Mouse (Mus musculus) heart, postnatal 0 days (tissue): ENCODE data around the gene Ccm2l. TPM values are rescaled to one million over a fixed set of nuclear protein-coding genes. Genes with fewer than 3 reads are reported as not detected.
A peak's percentile ranks its signal among the peaks of the same experiment; 100 is the strongest.

ENCODE experiments used
- ATAC-seq: fragments of 200-750 bp; cut with Nextera tagmentation; 2 replicates; pipeline ENCODE4 v1.8.0; 2017; ENCODE audit warnings: low read depth, moderate number of reproducible peaks, moderate library complexity; ENCODE audit not compliant: insufficient read depth
- DNase-seq: peaks from one replicate; pipeline ENCODE4 v3.0.0-alpha.2; 2016; ENCODE audit warnings: low spot score
- H3K27ac ChIP-seq: fragments of 300-500 bp; sonication (generic); 2 replicates; pipeline ENCODE4 v1.5.1; 2014; ENCODE audit warnings: low read depth, mild to moderate bottlenecking
- H3K27me3 ChIP-seq: fragments of 300-500 bp; sonication (generic); 2 replicates; pipeline ENCODE4 v1.6.1; 2014; ENCODE audit warnings: low read length, mixed read lengths; ENCODE audit not compliant: control insufficient read depth, insufficient read depth
- H3K36me3 ChIP-seq: fragments of 300-500 bp; sonication (generic); replicated peaks from 2 replicates; pipeline ENCODE4 v1.6.1; 2014; ENCODE audit warnings: low read length, mixed read lengths; ENCODE audit not compliant: control insufficient read depth, insufficient read depth
- H3K4me1 ChIP-seq: fragments of 300-500 bp; sonication (generic); 2 replicates; pipeline ENCODE4 v1.6.1; 2014; ENCODE audit warnings: antibody characterized with exemption; ENCODE audit not compliant: control insufficient read depth, insufficient read depth
- H3K4me2 ChIP-seq: fragments of 300-500 bp; sonication (generic); 2 replicates; pipeline ENCODE4 v1.6.1; 2014; ENCODE audit warnings: low read depth, mild to moderate bottlenecking, low read length, moderate library complexity
- H3K4me3 ChIP-seq: fragments of 300-500 bp; sonication (generic); 2 replicates; pipeline ENCODE4 v1.5.1; 2014; ENCODE audit warnings: low read depth, low read length
- H3K9ac ChIP-seq: fragments of 300-500 bp; sonication (generic); replicated peaks from 2 replicates; pipeline ENCODE4 v1.6.1; 2014; ENCODE audit warnings: low read depth, low read length, mixed read lengths
- H3K9me3 ChIP-seq: fragments of 300-500 bp; sonication (generic); replicated peaks from 2 replicates; pipeline ENCODE4 v1.6.1; 2016; ENCODE audit warnings: low read length; ENCODE audit not compliant: control insufficient read depth
- CTCF ChIP-seq: IDR thresholded peaks from 2 replicates; pipeline ENCODE4 v1.5.1; 2016; ENCODE audit warnings: antibody characterized with exemption, control low read depth, low read depth
- EP300 ChIP-seq: IDR thresholded peaks from 2 replicates; pipeline ENCODE4 v1.6.1; 2016; ENCODE audit warnings: antibody characterized with exemption, low read depth
- WGBS: fragments of 180-500 bp; shearing (Covaris S2); extraction: QIAGEN DNeasy Blood & Tissue Kit; methylation state at CpG from one replicate; pipeline ENCODE4 v1.1.7; 2014; 5-methylcytosine and 5-hydroxymethylcytosine counted together
- polyA plus RNA-seq: library from polyadenylated mRNA; unstranded; fragments of >200 nt; fragmentation: Nextera tagmentation; extraction: Ambion mirVana; gene quantifications from 2 replicates; pipeline ENCODE4 v1.2.1, GENCODE M21; 2015
- total RNA-seq: library from RNA; depleted of rRNA; stranded (reverse); fragments of >200 nt; gene quantifications from 2 replicates; pipeline ENCODE4 v1.2.3, GENCODE M21; 2014; ENCODE audit warnings: low replicate concordance; rRNA removed

Ccm2l gene
- 21.0 and 32.4 TPM in 2 replicates for total RNA-seq
- 3.5 and 4.3 TPM in 2 replicates for polyA plus RNA-seq

GRCm38 (mm10) chr2:153065747-153066508 is at the start of gene Ccm2l:
Gene Ccm2l, plus strand, starts transcription at chr2:153065955.
- Histone ChIP-seq H3K4me3 (peak within 1 kb of the TSS; percentile 34), H3K9me3 (no peaks in the 10 kb centered on the region), H3K9ac (peak within 1 kb of the TSS; percentile 45), H3K27me3 (peaks cover 29% of the 10 kb centered on the region), H3K36me3 (no peaks in the 10 kb centered on the region), H3K27ac (peak within 1 kb of the TSS; percentile 85), H3K4me2 (peak within 1 kb of the TSS; percentile 56), H3K4me1 (0 out of 2 replicates have a peak, but pooled peaks cover 6% of the 10 kb centered on the region)
- ATAC-seq (peak; percentile 79), DNase-seq (peak; percentile 36)
- 27% methylated on average over 12 of the region's 12 CpGs for WGBS
- TF ChIP-seq CTCF (no peak), EP300 (0 out of 2 replicates have a peak, but pooled peaks have one; percentile 38)

- ATAC-seq (no peak), DNase-seq (no peak)
- peaks cover 8% of the 10 kb centered on the region for H3K4me1 ChIP-seq
- H3K4me2 ChIP-seq = no peak overlapping the region
- 30% methylated on average over 5 of the region's 5 CpGs for WGBS
- H3K9me3 ChIP-seq = no peaks in the 10 kb centered on the region
- no peak overlapping the region for H3K9ac ChIP-seq
- H3K36me3 ChIP-seq = peaks cover 12% of the 10 kb centered on the region
- H3K27ac ChIP-seq = no peak overlapping the region
- H3K27me3 ChIP-seq = no peaks in the 10 kb centered on the region
- TF ChIP-seq CTCF = no peak
- no peak for TF ChIP-seq EP300
- no peak overlapping the region for H3K4me3 ChIP-seq
Measured at GRCm38 (mm10) chr2:153016786-153017185, 49.0 kb upstream of the Ccm2l start.

GRCm38 (mm10) chr2:153019355-153019754 is 46.4 kb upstream of the Ccm2l start:
- H3K27ac ChIP-seq = no peak overlapping the region
- ATAC-seq (no peak), DNase-seq (no peak)
- no peaks in the 10 kb centered on the region for H3K9me3 ChIP-seq
- no peaks in the 10 kb centered on the region for H3K27me3 ChIP-seq
- H3K4me1 ChIP-seq = peaks cover 3% of the 10 kb centered on the region
- WGBS = 68% methylated on average over 3 of the region's 3 CpGs
- no peak overlapping the region for H3K9ac ChIP-seq
- no peak overlapping the region for H3K4me3 ChIP-seq
- no peaks in the 10 kb centered on the region for H3K36me3 ChIP-seq
- no peak overlapping the region for H3K4me2 ChIP-seq
- TF ChIP-seq EP300 (no peak), CTCF (no peak)

GRCm38 (mm10) chr2:153021163-153021562 is 44.6 kb upstream of the Ccm2l start:
- H3K27me3 ChIP-seq = no peaks in the 10 kb centered on the region
- DNase-seq (no peak), ATAC-seq (no peak)
- H3K4me3 ChIP-seq = no peak overlapping the region
- H3K4me1 ChIP-seq = no peaks in the 10 kb centered on the region
- no peak overlapping the region for H3K4me2 ChIP-seq
- no peaks in the 10 kb centered on the region for H3K36me3 ChIP-seq
- no peak overlapping the region for H3K27ac ChIP-seq
- 69% methylated on average over 3 of the region's 3 CpGs for WGBS
- H3K9ac ChIP-seq = no peak overlapping the region
- TF ChIP-seq EP300 (no peak), CTCF (no peak)
- H3K9me3 ChIP-seq = no peaks in the 10 kb centered on the region

- Histone ChIP-seq H3K4me1 (no peaks in the 10 kb centered on the region), H3K36me3 (no peaks in the 10 kb centered on the region), H3K4me3 (no peak overlapping the region), H3K9ac (no peak overlapping the region), H3K27ac (no peak overlapping the region), H3K9me3 (no peaks in the 10 kb centered on the region), H3K4me2 (no peak overlapping the region), H3K27me3 (0 out of 2 replicates have a peak, but pooled peaks cover 3% of the 10 kb centered on the region)
- no peak for DNase-seq
- WGBS = 47% methylated on average over 4 of the region's 4 CpGs
- no peak for TF ChIP-seq EP300
- TF ChIP-seq CTCF = no peak
- no peak for ATAC-seq
Measured at GRCm38 (mm10) chr2:153022855-153023254, 42.9 kb upstream of the Ccm2l start.
